Mouse (Mus musculus) limb, embryonic 12.5 days (tissue): ENCODE data around the gene Exoc6. TPM values are rescaled to one million over a fixed set of nuclear protein-coding genes. Genes with fewer than 3 reads are reported as not detected.

Experiments
- ATAC-seq: fragments of 200-750 bp; cut with Nextera tagmentation; 2 replicates; pipeline ENCODE4 v1.8.0; 2017; ENCODE audit warnings: low read depth, moderate TSS enrichment; ENCODE audit not compliant: insufficient number of reproducible peaks, insufficient read depth, low FRiP score, low TSS enrichment
- H3K27ac ChIP-seq: fragments of 300-500 bp; sonication (generic); 2 replicates; pipeline ENCODE4 v1.5.1; 2016; ENCODE audit warnings: mild to moderate bottlenecking, moderate library complexity
- H3K27me3 ChIP-seq: fragments of 300-500 bp; sonication (generic); 2 replicates; pipeline ENCODE4 v1.6.1; 2016; ENCODE audit warnings: mild to moderate bottlenecking, moderate library complexity
- H3K36me3 ChIP-seq: fragments of 300-500 bp; sonication (generic); 2 replicates; pipeline ENCODE4 v1.6.1; 2016; ENCODE audit warnings: mild to moderate bottlenecking, moderate library complexity
- H3K4me1 ChIP-seq: fragments of 300-500 bp; sonication (generic); replicated peaks from 2 replicates; pipeline ENCODE4 v1.6.1; 2016
- H3K4me2 ChIP-seq: fragments of 300-500 bp; sonication (generic); 2 replicates; pipeline ENCODE4 v1.6.1; 2016; ENCODE audit warnings: mild to moderate bottlenecking, moderate library complexity
- H3K4me3 ChIP-seq: fragments of 300-500 bp; sonication (generic); replicated peaks from 2 replicates; pipeline ENCODE4 v1.5.1; 2016; ENCODE audit warnings: mild to moderate bottlenecking
- H3K9ac ChIP-seq: fragments of 300-500 bp; sonication (generic); replicated peaks from 2 replicates; pipeline ENCODE4 v1.6.1; 2016; ENCODE audit warnings: mild to moderate bottlenecking, moderate library complexity
- H3K9me3 ChIP-seq: fragments of 300-500 bp; sonication (generic); 2 replicates; pipeline ENCODE4 v1.6.1; 2016; ENCODE audit warnings: mild to moderate bottlenecking, moderate library complexity
- WGBS: fragments of 180-500 bp; shearing (Covaris S2); methylation state at CpG from one replicate; pipeline ENCODE4 v1.1.7; 2016; 5-methylcytosine and 5-hydroxymethylcytosine counted together
- polyA plus RNA-seq: library from polyadenylated mRNA; unstranded; fragments of >200 nt; fragmentation: Nextera tagmentation; extraction: Ambion mirVana; gene quantifications from 2 replicates; pipeline ENCODE4 v1.2.1, GENCODE M21; 2016

Gene Exoc6
- polyA plus RNA-seq, 1 experiment from 2014 or later: 6.7 TPM

DNA sequence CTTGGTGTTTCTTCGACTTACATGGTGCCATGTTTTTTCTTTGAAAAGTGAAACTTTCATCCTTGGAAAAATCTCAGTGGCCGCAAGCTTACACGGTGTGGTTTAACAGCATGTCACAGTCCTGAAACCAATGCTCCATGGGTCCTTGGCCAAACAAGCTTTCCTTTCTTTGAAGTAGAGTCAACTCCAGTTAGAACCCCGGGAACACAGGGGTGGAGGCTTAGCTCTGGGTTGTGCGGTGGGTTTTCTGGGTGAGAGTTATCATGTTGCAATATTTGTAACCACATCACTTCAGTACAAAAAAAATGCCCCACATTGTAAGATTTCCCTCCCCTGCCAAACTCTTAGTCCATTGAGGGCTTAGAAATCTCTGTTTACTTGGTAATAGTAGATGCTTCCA, 155.5 kb downstream of the Exoc6 start:
- peaks cover 28% of the 10 kb centered on the region for H3K27me3 ChIP-seq
- no peak overlapping the region for H3K9ac ChIP-seq
- no peaks in the 10 kb centered on the region for H3K4me1 ChIP-seq
- ATAC-seq: no peak
- WGBS: 89% methylated on average over 5 of the region's 5 CpGs
- H3K9me3 ChIP-seq: no peaks in the 10 kb centered on the region
- H3K27ac ChIP-seq: no peak overlapping the region
- no peak overlapping the region for H3K4me2 ChIP-seq
- H3K36me3 ChIP-seq: no peaks in the 10 kb centered on the region
- no peak overlapping the region for H3K4me3 ChIP-seq

- ATAC-seq: no peak
- H3K4me1 ChIP-seq: no peaks in the 10 kb centered on the region
- H3K27me3 ChIP-seq: no peaks in the 10 kb centered on the region
- H3K4me2 ChIP-seq: no peak overlapping the region
- H3K4me3 ChIP-seq: no peak overlapping the region
- WGBS: 67% methylated on average over 10 of the region's 10 CpGs
- H3K27ac ChIP-seq: no peak overlapping the region
- H3K9ac ChIP-seq: no peak overlapping the region
- no peaks in the 10 kb centered on the region for H3K36me3 ChIP-seq
- H3K9me3 ChIP-seq: no peaks in the 10 kb centered on the region
Measured at GRCm38 (mm10) chr19:37714681-37715080, 164.5 kb downstream of the Exoc6 start.

GRCm38 (mm10) chr19:37715980-37716379, 165.8 kb downstream of the Exoc6 start:
- H3K36me3 ChIP-seq: no peaks in the 10 kb centered on the region
- ATAC-seq: no peak
- no peak overlapping the region for H3K4me3 ChIP-seq
- H3K9ac ChIP-seq: no peak overlapping the region
- WGBS: 82% methylated on average over 1 of the region's 1 CpGs
- H3K4me2 ChIP-seq: no peak overlapping the region
- no peaks in the 10 kb centered on the region for H3K27me3 ChIP-seq
- H3K9me3 ChIP-seq: no peaks in the 10 kb centered on the region
- H3K4me1 ChIP-seq: no peaks in the 10 kb centered on the region
- H3K27ac ChIP-seq: no peak overlapping the region

- Histone ChIP-seq H3K9me3 (no peaks in the 10 kb centered on the region), H3K36me3 (no peaks in the 10 kb centered on the region), H3K4me1 (no peaks in the 10 kb centered on the region), H3K4me2 (no peak overlapping the region), H3K9ac (no peak overlapping the region), H3K27me3 (no peaks in the 10 kb centered on the region), H3K27ac (no peak overlapping the region), H3K4me3 (no peak overlapping the region)
- ATAC-seq: no peak
- 81% methylated on average over 12 of the region's 12 CpGs for WGBS
Measured at GRCm38 (mm10) chr19:37716524-37717175, 166.4 kb downstream of the Exoc6 start.

DNA sequence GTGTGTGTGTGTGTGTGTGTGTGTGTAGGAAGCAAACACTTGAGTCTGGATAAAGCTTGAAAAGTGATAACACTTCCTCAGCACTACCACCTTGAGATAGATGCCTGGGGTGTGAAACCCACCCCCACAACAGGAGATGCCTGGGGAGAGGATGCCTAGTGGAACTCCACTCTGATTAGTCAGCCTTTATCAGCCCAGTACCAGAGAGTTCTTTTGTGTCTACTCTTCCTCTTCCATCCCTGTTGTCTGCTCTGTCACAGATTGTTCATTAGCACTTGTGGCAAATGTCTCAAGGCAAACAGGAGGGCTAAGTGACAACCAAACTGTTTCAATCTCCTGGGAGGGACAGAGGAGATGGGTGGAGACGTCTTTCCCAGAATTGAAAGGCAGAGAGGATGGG, 168.9 kb downstream of the Exoc6 start:
- Histone ChIP-seq H3K4me1 (no peaks in the 10 kb centered on the region), H3K27ac (no peak overlapping the region), H3K36me3 (no peaks in the 10 kb centered on the region), H3K9me3 (no peaks in the 10 kb centered on the region), H3K4me2 (no peak overlapping the region), H3K4me3 (no peak overlapping the region), H3K9ac (no peak overlapping the region), H3K27me3 (no peaks in the 10 kb centered on the region)
- no peak for ATAC-seq
- WGBS: 20% methylated on average over 1 of the region's 1 CpGs

- ATAC-seq: no peak
- no peak overlapping the region for H3K4me2 ChIP-seq
- H3K27ac ChIP-seq: no peak overlapping the region
Measured at GRCm38 (mm10) chr19:37724591-37724990, 174.4 kb downstream of the Exoc6 start.

DNA sequence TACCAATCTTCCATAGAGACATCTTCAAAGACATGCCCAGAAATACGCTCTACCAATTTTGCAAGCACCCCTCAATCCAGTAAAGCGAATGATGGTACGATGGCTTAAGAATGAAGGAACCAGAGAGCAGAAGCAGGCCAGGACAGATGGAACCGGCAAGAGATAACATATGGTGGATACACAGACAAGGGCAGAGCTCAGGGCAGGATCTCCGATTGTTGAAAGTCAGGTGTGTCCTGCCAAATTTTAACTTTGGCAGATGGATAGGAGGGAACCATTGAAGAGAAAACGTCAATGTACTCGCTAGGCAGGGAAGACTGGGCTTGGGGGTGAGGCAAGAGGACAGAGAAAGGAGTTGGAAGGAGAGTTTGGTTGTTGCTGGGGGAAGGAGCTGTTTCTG, 176.4 kb downstream of the Exoc6 start:
- Histone ChIP-seq H3K9ac (no peak overlapping the region), H3K36me3 (no peaks in the 10 kb centered on the region), H3K4me2 (no peak overlapping the region), H3K4me1 (no peaks in the 10 kb centered on the region), H3K4me3 (no peak overlapping the region), H3K27me3 (0 out of 2 replicates have a peak, but pooled peaks cover 4% of the 10 kb centered on the region), H3K9me3 (no peaks in the 10 kb centered on the region), H3K27ac (no peak overlapping the region)
- WGBS: 90% methylated on average over 7 of the region's 7 CpGs
- ATAC-seq: no peak

More at GRCm38 (mm10) chr19:37724591-37724990, 174.4 kb downstream of the Exoc6 start:
- WGBS: 94% methylated on average over 5 of the region's 5 CpGs
- no peaks in the 10 kb centered on the region for H3K9me3 ChIP-seq
- no peaks in the 10 kb centered on the region for H3K4me1 ChIP-seq
- 0 out of 2 replicates have a peak, but pooled peaks cover 4% of the 10 kb centered on the region for H3K27me3 ChIP-seq
- H3K4me3 ChIP-seq: no peak overlapping the region
- no peaks in the 10 kb centered on the region for H3K36me3 ChIP-seq
- H3K9ac ChIP-seq: no peak overlapping the region

DNA sequence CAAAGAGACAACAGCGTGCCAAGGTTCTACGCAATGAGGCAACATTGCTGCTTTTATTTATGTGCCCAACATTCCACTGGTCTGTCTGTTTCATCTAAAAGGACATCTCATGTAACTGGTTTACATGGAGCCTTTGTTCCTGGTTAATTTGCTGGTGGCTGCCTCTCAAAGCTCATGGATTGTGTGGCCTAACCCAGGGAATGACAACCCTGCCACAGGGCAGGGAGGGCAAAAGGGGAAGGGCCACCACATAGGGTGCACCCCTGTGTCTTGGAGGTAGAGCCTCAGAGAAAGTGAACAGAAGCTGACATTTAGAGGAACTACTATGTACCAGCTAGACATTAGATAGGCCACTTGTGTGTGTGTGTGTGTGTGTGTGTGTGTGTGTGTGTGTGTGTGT, 177.1 kb downstream of the Exoc6 start:
- Histone ChIP-seq H3K9ac (no peak overlapping the region), H3K9me3 (no peaks in the 10 kb centered on the region), H3K4me3 (no peak overlapping the region), H3K36me3 (no peaks in the 10 kb centered on the region), H3K27ac (no peak overlapping the region), H3K27me3 (0 out of 2 replicates have a peak, but pooled peaks cover 4% of the 10 kb centered on the region), H3K4me1 (no peaks in the 10 kb centered on the region), H3K4me2 (no peak overlapping the region)
- WGBS: 88% methylated on average over 2 of the region's 2 CpGs
- ATAC-seq: no peak

Other genes starting within 250 kb of the Exoc6 start
- gene Ide, start 212.6 kb upstream of the Exoc6 start, polyA plus RNA-seq: 35.3 and 39.7 TPM in 2 replicates
- 89.1 and 89.4 TPM in 2 replicates for gene Kif11, start 174.0 kb upstream of the Exoc6 start, polyA plus RNA-seq
- gene Hhex, start 115.6 kb upstream of the Exoc6 start, polyA plus RNA-seq: 9.7 and 10.1 TPM in 2 replicates
- gene Cyp26c1, start 135.2 kb downstream of the Exoc6 start, polyA plus RNA-seq: 0.19 and 0.23 TPM in 2 replicates
- gene Cyp26a1, start 147.4 kb downstream of the Exoc6 start, polyA plus RNA-seq: 6.0 and 6.6 TPM in 2 replicates